Mouse (Mus musculus) right cerebral cortex, adult 2 months (tissue): Measurements from ENCODE around the gene Gm5447.
A peak's percentile ranks its signal among the peaks of the same experiment; 100 is the strongest.

Experiments used
- DNase-seq, 2 experiments: peaks; one replicate each; pipeline ENCODE4 v3.0.0; 2021 to 2022; ENCODE audit warnings: low spot score in 2 of 2

Gene Gm5447

DNA sequence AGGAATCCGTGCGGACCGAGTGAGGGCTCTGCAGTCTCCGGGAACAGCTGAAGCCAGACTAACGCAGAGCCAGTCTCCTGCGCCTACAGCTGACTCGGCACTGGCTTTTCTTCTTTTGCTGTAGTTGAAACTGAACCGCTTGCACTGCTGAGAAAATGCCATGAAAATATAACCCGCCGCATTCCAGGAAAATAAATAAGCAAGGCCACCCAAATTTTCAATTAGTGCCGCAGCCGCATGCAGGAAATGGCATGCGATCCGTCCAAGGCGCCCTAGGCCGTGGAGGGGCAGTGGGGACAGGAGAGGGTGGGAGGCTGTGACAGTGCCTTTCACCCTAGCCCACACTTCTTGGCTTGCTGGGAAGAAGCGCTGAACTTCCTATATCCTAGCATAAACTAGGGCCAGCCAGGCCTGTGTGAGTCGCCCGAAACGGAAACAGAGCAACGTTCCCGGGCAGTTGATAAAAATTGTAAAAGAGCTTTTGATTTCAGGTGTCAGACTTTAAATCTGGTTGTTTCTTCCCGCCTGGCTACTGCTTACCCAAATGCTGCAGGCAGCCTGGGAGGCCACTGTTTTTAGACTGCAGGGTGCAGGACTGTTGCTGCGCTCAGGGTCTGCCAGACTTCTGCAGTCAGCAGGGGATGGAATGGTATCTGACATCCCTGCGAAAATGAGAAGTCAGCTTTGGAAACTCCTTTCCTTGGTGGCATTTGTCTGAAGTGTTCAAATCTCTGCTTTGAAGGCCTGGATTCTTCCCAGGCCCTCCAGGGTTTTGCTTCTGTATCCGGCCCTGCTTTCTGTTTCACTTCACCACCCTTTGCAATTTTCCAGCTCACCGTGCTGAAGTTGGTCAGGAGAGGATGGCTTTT lies 11.8 kb downstream of the Gm5447 start:
- DNase-seq, result peak in 1 of 2 experiments; percentile 41

DNA sequence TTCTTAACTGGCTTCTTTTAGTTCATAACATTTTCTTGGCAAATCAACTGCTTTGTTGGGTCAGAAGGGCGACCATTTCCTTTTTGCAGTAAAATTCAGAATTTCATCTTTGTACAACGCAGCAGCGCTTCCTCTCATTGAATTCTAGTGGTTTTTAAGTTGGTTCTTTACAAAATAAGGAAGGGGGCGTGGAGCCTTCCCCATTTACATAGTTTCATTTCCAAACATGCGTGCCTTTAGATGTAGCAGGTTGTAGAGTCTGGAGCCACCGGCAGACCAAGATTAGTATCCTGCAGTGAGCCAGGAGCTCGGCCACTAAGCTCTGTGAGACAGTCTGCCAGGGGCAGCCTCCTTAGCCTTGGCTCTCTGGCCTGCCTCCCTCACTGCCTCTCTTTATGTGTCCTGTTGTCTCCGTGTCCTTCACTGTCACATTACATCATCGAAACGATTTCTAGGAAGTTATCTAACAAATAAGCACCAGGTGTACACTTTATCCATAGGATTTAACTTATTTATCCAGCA lies 13.0 kb downstream of the Gm5447 start:
- DNase-seq, result no peak

DNA sequence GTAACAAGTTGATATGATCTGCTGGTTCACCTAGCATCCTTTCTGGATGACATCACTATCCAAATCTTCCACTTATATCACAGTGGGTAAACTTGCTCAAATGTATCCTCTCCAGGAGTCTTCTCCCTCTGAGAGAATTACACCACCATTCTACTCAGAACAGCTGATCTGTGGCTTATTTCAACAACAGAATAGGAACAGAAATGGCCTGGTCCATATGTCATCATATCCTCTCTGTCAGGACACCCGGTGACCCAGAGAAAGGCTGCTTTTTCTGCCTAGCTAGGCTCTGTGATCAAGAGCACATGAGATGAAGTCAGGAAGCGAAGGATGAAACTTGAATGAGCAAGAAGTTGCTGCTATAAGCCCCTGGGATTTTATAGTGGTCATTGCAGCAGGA lies 13.7 kb downstream of the Gm5447 start:
- no peak for DNase-seq

DNA sequence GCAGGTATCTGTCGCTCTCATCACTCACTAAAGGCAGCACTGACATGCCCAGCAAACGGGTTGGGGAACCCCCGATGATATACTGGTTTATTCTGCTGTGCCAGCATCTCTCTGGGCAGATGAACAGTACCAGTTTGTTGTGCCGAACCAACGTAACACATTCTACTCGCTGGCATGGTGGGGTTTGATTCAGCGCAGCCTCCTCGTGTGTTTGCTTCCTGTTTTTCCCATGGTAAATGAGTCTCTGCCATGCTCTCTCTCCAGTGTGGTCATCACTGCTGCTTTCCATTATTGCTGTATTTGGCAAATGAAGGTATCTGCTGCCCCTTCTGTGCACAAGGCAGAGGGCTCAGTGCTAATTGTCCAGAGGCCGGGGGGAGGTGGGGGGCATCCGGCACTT lies 15.7 kb downstream of the Gm5447 start:
- DNase-seq, result no peak

DNA sequence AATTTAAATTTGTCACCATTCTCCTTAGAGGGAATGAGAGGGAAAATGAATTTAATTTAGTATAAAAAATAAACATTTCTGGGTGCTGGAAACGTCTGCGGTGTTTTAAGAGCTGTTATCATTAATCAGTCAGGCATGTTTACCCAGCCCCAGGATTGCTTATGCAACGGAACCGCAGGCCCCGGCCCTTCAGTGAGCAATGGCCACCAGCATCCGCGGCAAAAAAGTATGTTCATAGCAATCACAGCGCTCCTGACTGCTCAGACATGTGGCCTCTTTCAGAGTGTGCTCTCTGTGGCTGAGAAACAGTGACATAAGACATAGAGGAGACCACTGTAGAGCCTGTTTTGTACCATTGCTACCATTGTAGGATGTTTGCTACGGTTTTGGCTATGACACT lies 16.2 kb downstream of the Gm5447 start:
- DNase-seq, result no peak

DNA sequence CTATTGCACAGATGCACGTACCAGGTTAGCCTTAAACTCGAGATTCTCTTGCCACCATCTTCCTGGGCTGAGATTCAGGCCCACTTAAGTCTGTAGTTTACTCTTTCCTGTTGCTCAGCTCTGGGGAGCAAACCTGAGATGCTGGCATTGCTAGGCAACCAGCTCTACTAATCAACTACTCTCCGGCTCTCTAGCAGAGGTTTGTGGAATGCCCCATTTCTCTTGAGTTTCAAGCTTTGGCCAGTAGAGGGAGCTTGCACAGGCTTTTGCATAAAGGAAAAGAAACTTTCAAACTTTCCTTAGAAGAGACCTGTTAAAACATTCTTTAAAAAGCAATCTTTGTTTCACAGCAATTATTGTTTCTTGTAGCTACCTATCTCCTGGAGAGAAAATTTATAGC lies 19.8 kb downstream of the Gm5447 start:
- DNase-seq, result peak; percentile 79 to 82

DNA sequence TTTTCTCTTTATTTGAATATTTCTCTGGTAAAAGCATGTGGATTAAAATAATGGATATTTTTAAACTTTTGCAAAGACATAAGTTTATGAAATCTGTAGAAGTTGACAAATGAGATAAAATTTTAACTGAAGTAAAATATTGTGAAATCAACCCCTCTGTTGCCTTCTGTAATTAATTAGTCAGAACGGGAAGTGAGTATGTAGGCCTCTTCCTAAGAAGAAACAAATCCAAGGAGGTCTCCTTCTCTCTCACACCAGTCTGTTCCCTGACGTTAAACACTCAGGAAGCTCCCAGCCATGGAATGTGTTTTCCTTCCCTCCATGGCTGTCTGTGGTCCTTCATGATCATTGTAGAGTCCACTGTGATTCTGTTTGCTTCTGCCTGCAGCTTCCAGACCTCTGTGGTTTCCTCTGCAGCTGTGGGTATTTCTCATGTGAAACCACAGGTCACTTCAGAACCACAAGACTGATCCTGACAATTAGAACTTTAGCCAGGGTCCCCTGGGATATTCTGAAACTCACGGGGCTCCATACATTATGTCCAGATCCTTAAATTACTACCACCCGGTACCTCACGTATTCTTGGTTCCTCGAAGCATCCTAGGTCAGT lies 20.4 kb downstream of the Gm5447 start:
- DNase-seq, result no peak

DNA sequence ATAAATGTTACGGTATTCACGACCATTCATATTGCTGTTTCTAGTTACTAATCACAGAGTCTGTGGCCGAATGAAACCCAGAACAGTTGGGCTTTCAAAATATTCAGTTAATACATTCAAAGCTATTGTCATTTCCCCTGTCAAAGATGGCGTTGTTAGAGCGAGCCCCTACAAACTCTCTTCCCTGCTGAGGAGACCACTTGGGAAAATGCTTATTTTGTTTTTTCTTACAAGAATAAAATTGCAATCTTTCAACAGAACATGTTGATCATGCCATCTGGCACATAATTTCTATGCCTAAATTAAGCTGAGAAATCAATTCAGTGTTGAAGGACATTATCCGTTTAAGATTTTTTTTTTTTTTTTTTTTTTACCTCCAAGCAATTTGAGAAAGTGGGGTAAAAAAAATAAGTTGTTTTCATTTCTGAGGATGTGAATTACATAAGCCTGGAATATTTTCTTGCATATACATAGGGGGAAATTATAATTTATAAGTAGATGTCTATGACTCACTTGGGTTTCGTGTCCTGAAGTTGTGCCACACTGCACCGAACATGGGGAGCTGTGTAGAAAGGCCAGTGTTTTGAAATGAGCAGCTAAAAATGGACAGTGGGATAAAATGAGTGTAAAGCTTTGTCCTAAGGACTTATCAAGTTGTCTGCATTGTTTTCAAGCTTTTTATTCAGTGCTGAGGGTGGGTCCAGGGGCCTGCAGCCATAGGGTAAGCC lies 23.7 kb downstream of the Gm5447 start:
- no peak for DNase-seq

DNA sequence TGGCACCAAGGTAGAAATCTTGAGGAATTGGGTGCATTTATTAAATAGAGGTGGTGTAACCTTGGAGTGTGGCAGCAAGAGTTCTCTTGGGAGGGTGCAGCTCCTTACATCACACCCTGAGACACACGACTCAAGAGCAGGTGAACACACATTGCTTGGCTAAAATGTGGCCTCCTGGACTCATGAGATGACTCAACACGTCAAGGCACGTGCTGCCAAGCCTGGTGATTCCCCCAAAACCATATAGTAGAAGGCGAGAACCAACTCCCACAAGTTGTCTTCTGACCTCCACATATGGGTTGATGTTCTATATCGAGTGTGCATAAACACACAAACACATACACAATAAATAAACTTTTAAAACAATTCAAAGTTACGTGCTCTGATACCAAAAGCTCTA lies 25.8 kb downstream of the Gm5447 start:
- no peak for DNase-seq

DNA sequence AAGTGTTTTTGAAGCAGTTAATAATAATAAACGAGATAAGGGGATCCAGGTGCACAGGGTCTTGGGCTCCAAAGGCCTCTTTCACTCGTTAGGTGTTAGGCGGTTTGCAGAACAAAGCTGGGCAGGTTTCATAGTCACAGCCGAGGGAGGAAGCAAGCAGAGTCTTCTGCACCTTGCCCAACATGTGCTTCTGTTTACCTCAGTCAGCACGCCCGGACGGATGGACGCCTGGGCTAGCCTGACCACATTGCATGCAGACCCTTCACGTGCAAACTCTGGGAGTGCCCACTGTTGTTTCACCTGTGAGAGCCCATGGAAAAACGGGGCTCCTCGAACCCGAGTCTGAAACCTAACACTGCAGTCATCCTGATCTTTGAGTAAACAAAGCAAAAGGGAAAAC lies 30.5 kb downstream of the Gm5447 start:
- no peak for DNase-seq

DNA sequence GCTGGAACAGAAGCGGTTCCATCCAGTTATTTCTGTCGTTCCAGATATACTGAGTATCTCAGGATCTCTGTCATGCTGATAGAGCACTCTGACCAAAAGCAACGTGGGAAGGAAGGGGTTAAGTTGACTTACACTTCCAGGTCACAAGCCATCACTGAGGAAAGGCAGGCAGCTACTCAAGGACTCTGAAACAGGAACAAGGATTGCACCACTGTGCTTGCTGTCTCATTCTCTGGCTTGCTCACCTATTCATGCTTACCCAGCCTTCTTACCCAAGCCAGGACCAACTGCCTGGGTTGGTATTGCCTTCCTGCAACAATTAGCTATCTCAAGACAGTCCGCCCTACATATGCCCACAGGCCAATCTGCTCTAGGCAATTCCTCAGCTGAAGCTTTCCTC lies 31.0 kb downstream of the Gm5447 start:
- no peak for DNase-seq

DNA sequence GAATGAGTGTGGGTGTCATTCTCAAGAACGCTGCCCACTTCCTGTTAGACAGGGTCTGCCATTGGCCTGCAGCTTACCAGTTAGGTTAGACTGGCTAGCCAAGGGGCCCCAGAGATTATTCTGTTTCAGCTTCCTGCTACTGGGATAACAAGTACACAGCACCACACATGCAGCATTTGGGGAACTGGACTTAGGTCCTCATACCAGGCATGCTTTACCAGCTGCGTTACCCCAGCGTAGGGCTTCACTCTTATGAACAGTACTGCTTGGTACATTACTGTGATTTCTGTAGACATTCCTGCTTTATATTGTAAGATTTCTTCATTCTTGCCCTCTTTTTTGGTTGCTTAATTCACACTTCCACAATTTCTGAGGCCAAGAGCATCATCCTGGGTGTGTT lies 43.5 kb downstream of the Gm5447 start:
- no peak for DNase-seq

DNA sequence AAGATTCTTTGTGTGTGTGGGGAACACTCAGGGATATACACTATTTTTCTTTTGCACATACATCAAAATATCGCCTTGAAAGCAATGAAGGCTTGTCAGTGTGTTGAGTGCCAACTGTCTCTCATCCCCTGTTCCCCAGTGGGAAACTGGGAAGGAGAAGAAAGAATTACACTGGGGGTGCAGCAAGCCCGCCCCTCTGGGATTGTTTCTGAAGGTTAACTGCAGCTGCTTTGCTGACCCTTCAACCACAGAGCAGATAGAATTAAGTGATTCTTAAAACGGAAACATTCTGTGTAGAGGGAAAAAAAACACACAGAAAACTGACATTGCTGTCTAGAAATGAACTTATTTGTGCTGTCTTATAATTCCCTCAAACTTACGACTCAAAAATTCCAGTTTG lies 47.5 kb downstream of the Gm5447 start:
- no peak for DNase-seq

DNA sequence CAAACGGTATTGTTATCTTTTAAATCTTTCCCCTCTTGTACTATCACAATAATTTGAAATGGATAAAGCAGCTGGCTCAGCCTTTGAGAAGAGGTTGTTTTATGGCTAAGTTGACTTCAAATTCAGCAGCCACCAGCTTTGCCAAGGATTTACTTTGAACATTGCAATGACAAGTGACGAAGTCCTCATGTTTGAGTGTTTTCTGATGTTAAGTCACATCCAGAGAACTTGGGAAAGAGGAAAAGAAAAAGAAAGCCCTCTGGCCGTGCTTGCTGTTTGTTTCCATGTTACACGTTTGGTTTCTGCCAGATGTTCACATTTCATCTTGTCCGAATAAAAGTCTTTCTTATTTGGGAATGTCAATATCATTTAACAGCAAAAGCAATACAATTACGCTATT lies 47.9 kb downstream of the Gm5447 start:
- DNase-seq, result no peak

DNA sequence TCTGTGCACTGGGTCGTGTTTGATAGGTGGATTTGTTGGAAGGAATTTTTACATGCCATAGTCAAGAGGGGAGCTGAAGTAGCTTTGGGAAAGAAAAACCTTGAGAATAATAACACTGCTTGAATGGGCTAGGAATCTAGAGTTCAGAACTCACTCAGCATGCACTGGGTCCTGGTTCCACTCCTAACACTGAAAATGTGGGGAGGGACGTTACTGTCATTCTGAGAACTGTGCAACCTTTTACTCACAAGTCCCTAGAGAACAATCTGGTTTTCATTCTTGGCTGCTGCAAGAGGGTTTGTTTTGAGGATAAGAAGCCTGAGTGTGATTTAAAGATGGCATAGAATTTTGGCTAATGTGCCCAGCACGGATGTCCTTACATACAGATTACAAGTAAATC lies 49.7 kb downstream of the Gm5447 start:
- no peak for DNase-seq
